Mouse (Mus musculus) liver, postnatal 0 days (tissue): Measurements from ENCODE around the gene Abhd18.
A peak's percentile ranks its signal among the peaks of the same experiment; 100 is the strongest.
"Not testable (repeated sequence)": the region's sequence is repeated elsewhere in the genome, so short reads cannot be mapped to it uniquely, and the experiment has no call there.

Experiments used
- CTCF ChIP-seq: sonication (generic); IDR thresholded peaks from 2 replicates; pipeline ENCODE4 v1.5.1; 2016; ENCODE audit warnings: antibody characterized with exemption, low read depth
- EP300 ChIP-seq: IDR thresholded peaks from 2 replicates; pipeline ENCODE4 v1.6.1; 2016; ENCODE audit warnings: antibody characterized with exemption, low read depth, mild to moderate bottlenecking

DNA sequence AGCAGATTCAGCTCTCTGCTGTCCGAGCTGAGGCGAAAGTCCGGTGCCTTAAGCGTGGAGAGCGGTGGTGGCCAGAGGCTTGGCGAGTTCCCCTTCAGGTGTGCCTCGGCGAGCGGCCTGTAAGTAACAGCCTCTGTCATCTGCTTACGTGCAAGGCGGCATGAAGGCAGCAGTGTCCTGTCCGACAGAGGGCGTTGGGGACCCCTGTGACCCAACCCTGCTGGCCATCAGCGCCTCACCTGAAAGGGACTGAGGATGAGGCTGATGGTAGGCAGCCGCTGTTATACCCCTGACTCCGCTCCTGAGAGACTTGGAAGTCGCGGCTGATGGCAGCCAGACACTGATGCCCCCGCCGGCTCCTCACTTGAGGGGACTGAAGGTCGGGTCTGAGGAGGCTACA is 248 bp downstream of the Abhd18 start:
- TF ChIP-seq CTCF, result peak; percentile 59
- TF ChIP-seq EP300, result not testable (repeated sequence)
